15 mouse cellular contexts compared by ENCODE assay signal in the genomic region with DNA sequence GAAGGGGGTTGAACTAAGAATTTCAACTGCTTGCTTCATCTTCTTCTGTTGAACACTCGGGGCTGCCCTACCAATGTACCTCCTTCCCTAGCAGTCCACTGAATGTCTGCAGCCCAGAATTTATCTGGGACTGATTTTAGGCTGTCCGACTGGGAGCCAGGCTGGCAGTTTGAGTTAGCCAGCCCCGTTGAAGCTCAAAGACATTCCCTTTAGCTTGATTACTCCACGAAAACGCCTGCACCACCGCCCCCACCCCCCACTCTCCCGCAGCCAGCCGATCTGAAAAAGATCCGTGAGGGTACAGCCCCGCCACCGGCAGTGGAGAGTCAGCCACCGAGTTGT. TPM values are rescaled to one million over a fixed set of nuclear protein-coding genes. Genes with fewer than 3 reads are reported as not detected.
A peak's percentile ranks its signal among the peaks of the same experiment; 100 is the strongest.
DNase-seq lines count a peak whose midpoint lies in the region; ATAC-seq and TF ChIP-seq lines count a peak whose summit lies in the region.
"Had no signal": no experiment of that assay in that cellular context is flagged by ENCODE, and none has a peak within 500 bp of the region (broad histone marks: within the 10 kb centered on the region; RNA-seq: fewer than 3 reads in every experiment).

No protein-coding gene starts in this region.

- H3K4me2 ChIP-seq in lung, postnatal 0 days (replicated peaks; ENCODE audit: low read depth, low read length) = peak overlapping the region; percentile 67
- H3K4me2 ChIP-seq in heart, embryonic 13.5 days = peak overlapping the region; percentile 81
- H3K4me2 ChIP-seq: liver, embryonic 15.5 days; neural tube, embryonic 12.5 days had no signal

- H3K27ac ChIP-seq in heart, adult 2 months = peak overlapping the region; percentile 90
- peak overlapping the region; percentile 87 for H3K27ac ChIP-seq in lung, postnatal 0 days (ENCODE audit: low read length)
- peak overlapping the region; percentile 98 for H3K27ac ChIP-seq in heart, embryonic 13.5 days (replicated peaks)
- H3K27ac ChIP-seq: hindbrain, postnatal 0 days; liver, embryonic 15.5 days; neural tube, embryonic 12.5 days had no signal

- peak overlapping the region; percentile 68 for H3K9ac ChIP-seq in heart, adult 2 months (ENCODE audit: low read depth, low read length)
- H3K9ac ChIP-seq in lung, postnatal 0 days (replicated peaks; ENCODE audit: low read depth) = peak overlapping the region; percentile 80
- H3K9ac ChIP-seq in heart, embryonic 13.5 days = peak overlapping the region; percentile 97
- H3K9ac ChIP-seq: liver, embryonic 15.5 days; neural tube, embryonic 12.5 days had no signal

- H3K9me3 ChIP-seq in lung, postnatal 0 days (ENCODE audit: low read length) = no peaks in the 10 kb centered on the region
- H3K9me3 ChIP-seq in heart, embryonic 13.5 days = no peaks in the 10 kb centered on the region
- H3K9me3 ChIP-seq: liver, embryonic 15.5 days; neural tube, embryonic 12.5 days had no signal

- no peaks in the 10 kb centered on the region for H3K36me3 ChIP-seq in heart, adult 2 months (ENCODE audit: control insufficient read depth, insufficient read depth, low read length)
- H3K36me3 ChIP-seq in lung, postnatal 0 days (ENCODE audit: insufficient read depth, low read length) = no peaks in the 10 kb centered on the region
- H3K36me3 ChIP-seq in heart, embryonic 13.5 days = peaks cover 5% of the 10 kb centered on the region
- H3K36me3 ChIP-seq: liver, embryonic 15.5 days; neural tube, embryonic 12.5 days had no signal

- TF ChIP-seq CTCF in heart, adult 2 months (IDR thresholded peaks at IDR 0.05) = no peak
- no peak for TF ChIP-seq CTCF in lung, postnatal 0 days (IDR thresholded peaks at IDR 0.05)

- no peaks in the 10 kb centered on the region; the same call in 1 of the 2 replicates for H3K27me3 ChIP-seq in heart, adult 2 months (ENCODE audit: control insufficient read depth, insufficient read depth, low read length)
- peaks cover 24% of the 10 kb centered on the region for H3K27me3 ChIP-seq in lung, postnatal 0 days (replicated peaks; ENCODE audit: insufficient read depth, low read length)
- H3K27me3 ChIP-seq in heart, embryonic 13.5 days (replicated peaks) = peaks cover 55% of the 10 kb centered on the region

- no peaks in the 10 kb centered on the region for H3K79me2 ChIP-seq in heart, adult 2 months (replicated peaks; ENCODE audit: control insufficient read depth, insufficient read depth, low read length)

- TF ChIP-seq EP300 in heart, adult 2 months (IDR thresholded peaks at IDR 0.05; ENCODE audit: insufficient read depth, low read depth, low read length) = no peak
- TF ChIP-seq EP300 in lung, postnatal 0 days (IDR thresholded peaks at IDR 0.05) = no peak

- H3K4me1 ChIP-seq in heart, adult 2 months (ENCODE audit: control insufficient read depth, insufficient read depth, low read length) = no peaks in the 10 kb centered on the region
- no peaks in the 10 kb centered on the region for H3K4me1 ChIP-seq in lung, postnatal 0 days (ENCODE audit: insufficient read depth, low read depth, low read length)
- peaks cover 42% of the 10 kb centered on the region for H3K4me1 ChIP-seq in heart, embryonic 13.5 days
- H3K4me1 ChIP-seq: liver, embryonic 15.5 days had no signal

- 13% methylated on average over 12 of the region's 12 CpGs for WGBS in heart, adult 2 months
- 2% methylated on average over 12 of the region's 12 CpGs for WGBS in lung, postnatal 0 days
- 1% methylated on average over 12 of the region's 12 CpGs for WGBS in heart, embryonic 13.5 days

- peak overlapping the region; percentile 52 for H3K4me3 ChIP-seq in heart, adult 2 months
- peak overlapping the region; percentile 58 for H3K4me3 ChIP-seq in lung, postnatal 0 days (ENCODE audit: low read depth, low read length)
- H3K4me3 ChIP-seq in heart, embryonic 13.5 days = peak overlapping the region; percentile 79
- H3K4me3 ChIP-seq: liver, embryonic 15.5 days; neural tube, embryonic 12.5 days had no signal

- DNase-seq in heart, adult 2 months = peak in 1 of 2 experiments; percentile 27
- no peak for DNase-seq in heart, postnatal 25 days (ENCODE audit: low spot score)
- DNase-seq in lung, postnatal 0 days (ENCODE audit: low spot score) = no peak
- DNase-seq in lung, postnatal 14 days = no peak
- DNase-seq in retina, embryonic 14.5 days (ENCODE audit: low spot score) = peak; percentile 48
- DNase-seq in gastrocnemius, adult 18-20 months (ENCODE audit: low spot score) = no peak
- no peak for DNase-seq in adrenal gland, postnatal 4 days (ENCODE audit: low spot score in 2 of 2)
- DNase-seq: gastrocnemius, postnatal 14 days; right cerebral cortex, adult 18-20 months had no signal

- intact Hi-C loops in heart, adult 2 months (cut with DNase I) = no loop called here
- intact Hi-C loops in heart, postnatal 25 days (cut with DNase I) = no loop called here

- ATAC-seq in lung, postnatal 0 days = no peak
- ATAC-seq in heart, embryonic 13.5 days (ENCODE audit: extremely low read depth, insufficient number of reproducible peaks, low FRiP score, low TSS enrichment) = no peak
- ATAC-seq: forebrain, embryonic 14.5 days; hindbrain, postnatal 0 days had no signal

- TF ChIP-seq POLR2A in heart, adult 2 months (IDR thresholded peaks at IDR 0.05; ENCODE audit: insufficient read depth, low read depth, low read length) = no peak

RNA-seq across cellular contexts. Expression of a gene that starts 3.4 kb away (rescaled TPM):
- total RNA-seq in heart, adult 2 months (2021) = 10 to 100 TPM; 22.6 to 36.9 TPM
- polyA plus RNA-seq in heart, adult 2 months (2012; rRNA removed) = 26.5 and 27.0 TPM in 2 replicates
- 10 to 100 TPM; 29.0 to 33.6 TPM for total RNA-seq in heart, postnatal 25 days (2021)
- 25.3 and 26.7 TPM in 2 replicates for polyA plus RNA-seq in lung, postnatal 0 days (2015; fragmentation: Nextera tagmentation; extraction: Ambion mirVana)
- polyA plus RNA-seq in heart, embryonic 13.5 days (2015; fragmentation: Nextera tagmentation; extraction: Ambion mirVana) = 31.3 and 38.4 TPM in 2 replicates
- under 1 TPM in 1 of 2 experiments, not detected in 1; 0.09 TPM for total RNA-seq in gastrocnemius, adult 18-20 months (2021)
- total RNA-seq in adrenal gland, postnatal 4 days (2021) = under 1 TPM; 0.28 to 0.59 TPM
- total RNA-seq: hindbrain, postnatal 0 days had no signal
- polyA plus RNA-seq: cortical plate, adult 2 months; neural tube, embryonic 12.5 days had no signal

Comparison
In these comparisons a context has a peak if more than half of its experiments do, and no peak if none do; other contexts are left out.
1. RNA of a gene that starts 3.4 kb away (total RNA-seq): 22.6 to 36.9 TPM in heart, adult 2 months and 29.0 to 33.6 TPM in heart, postnatal 25 days; 0.28 to 0.59 TPM in adrenal gland, postnatal 4 days and 0.09 TPM in gastrocnemius, adult 18-20 months; every median in the first group is over 10 times any median in the second.
2. Peak in every context shown above with its lines, with median percentiles within 50 percentile points of each other: H3K27ac ChIP-seq, H3K4me3 ChIP-seq and H3K9ac ChIP-seq.